Mouse (Mus musculus): Measurements from ENCODE around the gene Mocs1. TPM values are rescaled to one million over a fixed set of nuclear protein-coding genes. Genes with fewer than 3 reads are reported as not detected.

Mocs1 gene
- total RNA-seq, 2 experiments from 2014 or later, result 8.9 to 36.2 TPM

- no peak for ATAC-seq (replicated peaks; ENCODE audit: low FRiP score, low TSS enrichment, poor library complexity, severe bottlenecking)
These were observed 44.5 kb downstream of the Mocs1 start for GRCm38 (mm10) chr17:49472626-49473025.

GRCm38 (mm10) chr17:49474051-49474450 is 45.9 kb downstream of the Mocs1 start:
- no peak for ATAC-seq (replicated peaks; ENCODE audit: low FRiP score, low TSS enrichment, poor library complexity, severe bottlenecking)

GRCm38 (mm10) chr17:49475174-49475573 is 47.0 kb downstream of the Mocs1 start:
- ATAC-seq (replicated peaks; ENCODE audit: low FRiP score, low TSS enrichment, poor library complexity, severe bottlenecking), result no peak

GRCm38 (mm10) chr17:49477370-49477769 is 49.2 kb downstream of the Mocs1 start:
- ATAC-seq (replicated peaks; ENCODE audit: low FRiP score, low TSS enrichment, poor library complexity, severe bottlenecking), result no peak

GRCm38 (mm10) chr17:49481876-49482275 is 53.7 kb downstream of the Mocs1 start:
- no peak for ATAC-seq (replicated peaks; ENCODE audit: low FRiP score, low TSS enrichment, poor library complexity, severe bottlenecking)

GRCm38 (mm10) chr17:49484435-49484834 is 56.3 kb downstream of the Mocs1 start:
- no peak for ATAC-seq (replicated peaks; ENCODE audit: low FRiP score, low TSS enrichment, poor library complexity, severe bottlenecking)

GRCm38 (mm10) chr17:49489098-49489497 is 60.9 kb downstream of the Mocs1 start:
- ATAC-seq (replicated peaks; ENCODE audit: low FRiP score, low TSS enrichment, poor library complexity, severe bottlenecking), result no peak

GRCm38 (mm10) chr17:49493276-49493675 is 65.1 kb downstream of the Mocs1 start:
- ATAC-seq (replicated peaks; ENCODE audit: low FRiP score, low TSS enrichment, poor library complexity, severe bottlenecking), result no peak

- ATAC-seq (replicated peaks; ENCODE audit: low FRiP score, low TSS enrichment, poor library complexity, severe bottlenecking), result no peak
These were observed 70.0 kb downstream of the Mocs1 start for GRCm38 (mm10) chr17:49498169-49498568.

GRCm38 (mm10) chr17:49499635-49500034 is 71.5 kb downstream of the Mocs1 start:
- ATAC-seq (replicated peaks; ENCODE audit: low FRiP score, low TSS enrichment, poor library complexity, severe bottlenecking), result no peak

- ATAC-seq (replicated peaks; ENCODE audit: low FRiP score, low TSS enrichment, poor library complexity, severe bottlenecking), result no peak
These were observed 72.1 kb downstream of the Mocs1 start for GRCm38 (mm10) chr17:49500234-49500633.

GRCm38 (mm10) chr17:49503246-49503900 is 75.2 kb downstream of the Mocs1 start:
- no peak for ATAC-seq (replicated peaks; ENCODE audit: low FRiP score, low TSS enrichment, poor library complexity, severe bottlenecking)

Other genes starting within 250 kb of the Mocs1 start
- not detected in 2 replicates for gene Daam2, start 136.0 kb downstream of the Mocs1 start, total RNA-seq (2014; fragmentation: Nextera tagmentation)
- not detected in 2 replicates for gene Daam2, start 136.0 kb downstream of the Mocs1 start, total RNA-seq (2017)
- gene Kif6, start 186.8 kb downstream of the Mocs1 start, total RNA-seq (2014; fragmentation: Nextera tagmentation), result not detected in 2 replicates
- gene Kif6, start 186.8 kb downstream of the Mocs1 start, total RNA-seq (2017), result not detected in 2 replicates

Data from megakaryocyte-erythroid progenitor cell, adult 5-6 weeks (primary cell).